Mouse (Mus musculus) urinary bladder, adult 2 months (tissue): Measurements from ENCODE around the gene Umps. TPM values are rescaled to one million over a fixed set of nuclear protein-coding genes. Genes with fewer than 3 reads are reported as not detected.

Experiments
- DNase-seq: peaks from one replicate; pipeline ENCODE4 v3.0.0; 2022; ENCODE audit warnings: low spot score
- polyA plus RNA-seq: library from polyadenylated mRNA; depleted of rRNA; stranded (reverse); fragments of >200 nt; gene quantifications from 2 replicates; pipeline ENCODE4 v1.2.3, GENCODE M21; 2012; rRNA removed

Gene Umps
- polyA plus RNA-seq, result 10.7 and 10.9 TPM in 2 replicates

DNA sequence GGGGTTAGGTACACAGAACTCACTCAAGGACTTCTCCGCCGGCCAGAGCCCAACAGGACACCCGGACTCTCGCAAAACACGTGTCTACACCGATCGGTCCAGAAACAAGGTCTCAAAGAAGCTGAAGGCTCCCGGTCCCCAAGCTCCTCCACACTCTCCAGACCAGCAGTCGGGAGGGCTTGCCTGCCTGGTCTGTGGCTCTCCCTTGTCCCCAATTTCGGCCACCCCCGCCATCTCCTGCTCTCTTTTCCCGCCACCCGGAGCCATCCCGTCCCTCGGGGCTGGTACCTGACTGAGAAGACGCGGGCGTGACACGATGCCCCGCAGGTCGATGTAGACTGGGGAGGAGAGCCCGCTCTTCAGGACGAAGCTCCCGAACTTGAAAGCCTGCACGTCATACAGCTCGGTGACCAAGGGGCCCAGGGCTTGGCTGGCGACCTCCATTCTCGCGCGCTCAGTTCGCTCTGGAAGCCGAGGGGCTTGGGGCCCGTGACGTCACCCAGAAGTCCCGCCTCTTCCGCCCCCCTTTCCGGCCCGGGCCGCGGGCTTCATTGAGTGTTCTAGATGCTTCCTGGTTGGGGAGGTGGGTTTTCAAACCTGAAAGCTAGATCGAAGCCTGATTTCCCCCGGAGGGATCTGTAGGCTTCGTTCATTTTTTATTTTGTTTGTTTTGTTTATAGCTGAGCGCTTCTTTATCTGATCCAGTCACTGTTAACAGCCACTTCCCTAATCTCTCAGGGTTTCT lies at the start of gene Umps:
TSS of gene Umps (minus strand) at position 501 of the 745 bp plus-strand sequence.
- peak; percentile 63 for DNase-seq

DNA sequence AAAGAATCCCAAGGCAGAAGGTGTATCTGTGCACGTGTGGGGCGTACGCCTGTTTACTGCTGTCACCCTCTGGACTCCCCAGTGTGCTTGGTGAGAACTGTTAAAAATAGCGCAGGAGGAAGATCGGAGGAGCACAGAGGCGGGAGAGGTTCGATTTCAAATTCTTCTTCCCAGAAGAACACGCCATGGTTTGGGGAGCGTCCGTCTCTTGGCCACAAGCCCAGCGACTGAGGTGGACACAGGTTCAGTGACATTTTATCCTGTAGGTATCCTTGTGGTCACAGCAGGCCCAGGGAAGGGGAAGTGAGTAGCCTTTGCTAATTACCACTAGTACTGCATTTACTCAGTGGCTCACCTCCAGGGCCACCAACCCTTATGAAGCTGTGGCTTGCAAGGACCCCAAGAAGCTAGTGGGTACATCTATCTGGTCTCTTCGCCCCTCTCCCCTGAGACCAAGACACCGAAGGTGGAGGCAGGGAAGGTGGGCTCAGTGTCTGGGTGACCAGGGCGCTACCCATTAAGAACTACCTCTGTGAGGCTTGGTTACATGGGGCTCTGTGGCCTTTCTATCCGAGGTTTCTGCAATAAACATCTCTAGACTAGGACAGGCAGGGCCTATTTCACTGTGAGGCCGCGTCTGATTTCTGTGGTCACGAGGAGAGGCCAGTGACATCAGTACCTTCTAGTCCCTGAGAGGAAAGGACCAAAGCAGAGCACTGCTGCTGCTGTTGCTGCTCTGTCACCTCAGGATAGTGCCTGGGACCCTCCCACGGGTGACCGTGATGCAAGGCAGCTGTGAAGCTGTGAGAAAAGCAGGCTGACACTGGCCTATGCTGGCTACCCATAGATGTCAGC lies 45.4 kb upstream of the Umps start:
- DNase-seq, result no peak

DNA sequence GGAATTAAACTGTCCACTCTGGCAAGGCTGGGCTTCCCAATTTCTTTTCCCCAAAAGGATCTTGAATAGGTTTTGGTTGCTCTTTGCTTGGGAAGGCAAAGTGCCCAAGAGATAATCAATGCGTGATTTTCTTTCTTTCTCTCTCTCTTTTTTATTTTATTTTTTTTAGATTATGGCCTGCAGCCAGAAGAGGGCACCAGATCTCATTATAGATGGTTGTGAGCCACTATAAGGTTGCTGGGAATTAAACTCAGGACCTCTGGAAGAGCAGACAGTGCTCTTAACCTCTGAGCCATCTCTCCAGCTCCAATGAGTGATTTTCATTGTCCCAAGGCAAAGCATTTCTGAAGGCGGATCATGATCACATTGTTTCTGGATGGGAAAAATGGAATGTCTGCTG lies 42.7 kb upstream of the Umps start:
- no peak for DNase-seq

DNA sequence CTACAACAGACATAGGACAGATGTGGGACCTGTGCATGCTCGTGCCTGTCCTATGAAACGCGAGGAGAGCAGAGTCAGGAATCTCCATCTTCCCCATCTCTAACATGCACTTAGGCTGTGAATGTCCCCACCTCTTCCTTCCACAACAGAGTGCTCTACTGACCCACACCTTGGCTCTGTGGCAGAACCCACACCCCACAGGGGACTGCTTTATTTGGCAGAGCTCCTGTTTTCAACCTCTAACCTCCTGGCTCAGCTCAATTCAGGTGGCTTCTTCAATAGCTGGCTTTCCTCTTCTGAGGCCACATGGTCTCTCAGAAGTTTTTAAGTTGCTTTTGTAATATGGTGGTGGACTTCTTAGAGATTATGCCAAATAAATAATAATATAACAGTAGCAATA lies 39.1 kb upstream of the Umps start:
- no peak for DNase-seq

DNA sequence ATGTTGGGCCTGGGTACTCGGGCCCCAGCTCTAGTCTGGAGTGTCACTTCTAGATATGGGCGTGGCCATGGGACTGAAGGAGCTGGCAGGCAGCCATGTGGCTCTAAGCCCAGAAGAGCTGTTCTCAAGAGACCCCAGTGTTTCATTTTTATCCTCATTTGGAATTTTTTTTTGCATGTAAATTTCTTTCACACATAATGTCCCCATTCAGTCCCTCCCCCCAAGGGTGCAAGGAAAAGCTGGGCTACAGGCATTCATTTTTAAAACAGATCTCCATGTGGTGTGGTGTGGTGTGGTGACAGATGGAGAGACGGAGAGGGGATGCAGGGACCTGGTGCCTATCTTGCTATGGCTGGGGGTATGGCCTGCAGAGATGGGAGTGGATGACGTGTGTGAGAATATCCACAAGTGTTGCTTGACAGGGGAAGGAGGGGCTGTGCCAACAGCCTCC lies 37.3 kb upstream of the Umps start:
- no peak for DNase-seq

DNA sequence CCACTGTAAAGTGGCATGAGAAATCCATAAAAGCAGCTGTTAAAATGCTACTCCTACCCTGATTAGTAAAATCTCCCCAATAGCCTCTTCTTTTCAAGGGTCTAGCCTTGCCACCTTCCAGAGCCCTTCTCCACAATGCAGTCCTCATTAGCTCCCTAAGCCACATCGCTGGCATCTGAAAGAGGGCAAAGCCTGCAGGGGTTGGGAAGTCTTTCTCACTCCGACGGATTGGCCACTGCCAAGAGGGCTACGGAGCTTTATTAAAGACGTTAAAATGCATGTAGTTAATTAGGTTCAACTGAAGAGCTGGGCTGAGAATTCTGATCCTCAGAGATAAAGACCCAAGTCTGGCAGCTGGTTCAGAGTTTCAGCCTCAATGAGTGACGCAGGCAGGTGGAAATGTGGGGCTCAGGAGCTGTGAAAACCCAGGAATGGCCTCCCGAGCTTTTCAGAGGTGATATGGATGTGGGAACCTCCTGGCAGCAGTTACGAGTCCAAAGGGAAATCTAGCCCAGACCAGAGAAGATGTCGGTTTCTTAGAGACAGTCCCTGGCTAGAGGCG lies 36.8 kb upstream of the Umps start:
- no peak for DNase-seq

DNA sequence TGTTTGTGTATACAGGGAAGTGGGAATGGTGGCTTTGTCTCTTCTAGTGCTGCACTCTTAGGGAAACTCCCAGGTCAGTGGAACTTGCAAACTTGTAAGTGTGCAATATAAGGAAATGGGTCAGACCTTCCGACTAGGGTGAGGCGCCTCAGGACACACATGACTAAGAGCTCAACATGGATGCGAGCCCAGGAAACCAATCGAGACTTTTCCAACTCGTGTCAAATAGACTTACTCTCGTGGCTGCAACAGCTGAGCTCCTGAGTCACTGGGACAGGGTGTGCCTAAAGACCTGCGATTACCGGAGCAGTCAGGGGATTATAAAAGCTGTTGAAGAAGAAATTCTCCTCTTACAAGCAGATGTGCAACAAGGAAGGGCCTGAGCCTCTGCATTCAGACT lies 33.9 kb upstream of the Umps start:
- DNase-seq, result no peak

DNA sequence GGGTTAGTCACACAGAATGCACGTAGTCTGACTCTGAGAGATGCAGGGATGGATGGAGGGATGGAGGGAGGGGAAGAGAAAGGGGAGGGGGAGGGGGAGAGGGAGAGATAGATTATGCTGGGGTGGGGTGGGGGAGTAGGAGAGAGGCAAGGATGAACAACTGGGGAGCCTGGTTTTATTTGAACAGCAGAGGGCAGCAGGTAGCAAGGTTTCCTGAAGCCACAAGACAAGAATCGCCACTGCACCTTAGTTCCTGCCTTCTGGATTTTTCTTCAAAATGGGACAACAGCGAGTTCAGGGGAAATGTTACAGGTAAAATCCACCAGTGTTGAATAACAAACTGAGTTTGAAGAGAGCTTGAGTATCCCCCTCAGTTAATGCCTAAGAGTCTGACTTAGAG lies 32.5 kb upstream of the Umps start:
- DNase-seq, result no peak

DNA sequence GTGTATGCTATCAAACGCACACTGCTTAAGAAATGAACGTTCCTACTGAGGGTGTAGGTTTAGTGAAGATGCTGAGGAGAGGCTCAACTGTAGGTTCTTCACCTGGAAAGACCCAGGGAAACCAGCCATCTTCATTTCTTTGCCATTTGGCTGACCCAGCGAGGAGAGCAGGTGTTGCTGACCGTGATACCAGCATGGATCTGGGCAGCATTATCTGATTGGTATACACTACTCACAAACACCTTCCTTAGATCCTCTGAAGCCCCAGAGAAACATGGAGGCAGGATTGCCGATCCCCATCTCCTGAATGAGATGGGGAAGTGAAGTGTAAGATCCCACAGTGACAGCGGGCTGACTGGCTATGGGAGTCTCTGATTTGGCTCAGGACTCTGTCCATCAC lies 31.2 kb upstream of the Umps start:
- no peak for DNase-seq

DNA sequence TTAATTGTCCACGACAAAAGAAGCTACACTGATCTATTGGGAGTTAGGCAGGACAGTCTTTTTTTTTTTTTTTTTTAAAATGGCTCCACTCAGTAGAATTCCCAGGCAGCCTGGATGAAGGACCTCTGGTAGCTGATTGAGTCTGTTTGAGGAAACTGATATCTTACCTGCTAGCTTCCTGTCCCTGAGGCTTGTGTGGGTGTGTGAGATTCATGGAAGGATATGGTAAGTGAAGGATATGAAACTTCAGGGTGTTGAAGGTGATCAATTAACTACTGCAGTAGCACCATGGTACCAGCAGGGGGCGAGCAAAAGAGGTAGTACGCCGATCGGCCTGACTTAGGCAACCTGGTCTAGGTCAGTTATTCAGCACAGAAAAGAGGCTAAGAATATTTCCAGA lies 29.2 kb upstream of the Umps start:
- no peak for DNase-seq

DNA sequence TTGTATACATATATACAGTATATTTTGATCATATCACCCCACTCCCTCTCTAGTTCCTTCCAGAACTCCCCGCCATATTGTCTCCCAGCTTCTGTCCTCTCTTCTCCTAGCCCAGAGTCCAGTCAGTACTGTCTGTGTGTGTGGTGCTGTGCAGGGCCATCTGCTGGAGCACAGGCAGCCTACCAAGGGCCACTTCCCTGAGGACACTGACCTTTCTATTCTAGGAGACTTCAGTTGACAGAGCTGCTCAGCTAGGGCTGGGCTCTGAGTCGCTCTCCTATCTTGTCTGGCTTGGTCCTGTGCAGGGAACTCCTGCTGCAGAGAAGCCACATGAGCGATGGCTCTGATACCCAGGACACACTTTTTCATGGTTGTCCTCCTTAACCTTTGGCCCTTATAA lies 28.7 kb upstream of the Umps start:
- no peak for DNase-seq

DNA sequence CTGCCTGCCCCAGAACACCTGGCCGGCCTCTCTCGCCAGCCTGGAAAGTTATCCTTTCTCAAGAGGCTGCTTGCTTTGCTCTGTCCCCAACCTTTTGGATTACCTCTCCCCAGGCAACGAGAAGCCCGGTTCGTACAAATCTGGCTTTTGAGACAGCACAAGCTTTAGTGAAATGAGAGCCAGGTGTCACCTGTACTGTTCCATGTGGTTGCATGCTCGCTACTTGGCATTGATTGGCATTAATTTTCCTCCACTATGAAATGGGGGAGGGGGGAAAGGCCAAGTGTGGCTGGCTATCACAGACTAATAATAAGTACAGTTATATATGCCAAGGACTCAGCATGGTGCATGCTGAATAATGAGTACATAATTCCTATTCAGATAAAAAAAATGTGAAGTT lies 27.5 kb upstream of the Umps start:
- no peak for DNase-seq

DNA sequence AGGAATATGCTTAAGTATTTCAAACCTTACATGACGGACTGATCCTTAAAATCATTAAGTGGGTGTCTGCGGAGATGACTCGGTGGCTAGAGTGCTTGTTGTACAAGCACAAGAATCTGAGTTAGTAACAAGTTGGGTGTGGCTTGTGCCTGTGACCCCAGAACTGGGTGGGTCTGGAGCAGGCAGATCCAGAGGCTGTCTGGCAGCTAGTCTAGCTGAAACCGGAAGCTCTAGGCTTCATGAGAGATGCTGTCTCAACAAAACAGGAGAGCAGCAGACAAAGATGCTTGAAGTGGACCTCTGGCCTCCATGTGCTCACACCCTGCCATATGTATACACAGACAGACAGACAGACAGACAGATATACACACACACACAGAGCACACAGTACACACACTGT lies 23.9 kb upstream of the Umps start:
- DNase-seq, result no peak

DNA sequence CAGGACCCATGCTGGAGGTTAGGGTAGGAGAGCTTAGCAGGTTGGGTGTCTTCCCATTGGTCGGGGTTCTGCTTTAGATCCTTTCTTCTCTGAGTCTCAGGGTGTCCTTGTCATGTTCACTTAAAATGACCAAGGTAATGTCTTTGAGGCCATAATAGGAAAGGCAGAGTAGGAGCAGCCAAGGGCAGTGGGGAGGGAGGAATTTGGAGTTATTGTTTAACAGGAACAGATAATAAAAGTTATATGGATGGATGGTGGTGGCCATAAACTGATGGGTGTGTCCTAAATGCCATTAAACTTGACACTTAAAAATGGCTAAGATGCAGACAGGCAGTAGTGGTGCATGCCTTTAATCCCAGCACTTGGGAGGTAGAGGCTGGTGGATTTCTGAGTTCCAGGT lies 22.3 kb upstream of the Umps start:
- no peak for DNase-seq

DNA sequence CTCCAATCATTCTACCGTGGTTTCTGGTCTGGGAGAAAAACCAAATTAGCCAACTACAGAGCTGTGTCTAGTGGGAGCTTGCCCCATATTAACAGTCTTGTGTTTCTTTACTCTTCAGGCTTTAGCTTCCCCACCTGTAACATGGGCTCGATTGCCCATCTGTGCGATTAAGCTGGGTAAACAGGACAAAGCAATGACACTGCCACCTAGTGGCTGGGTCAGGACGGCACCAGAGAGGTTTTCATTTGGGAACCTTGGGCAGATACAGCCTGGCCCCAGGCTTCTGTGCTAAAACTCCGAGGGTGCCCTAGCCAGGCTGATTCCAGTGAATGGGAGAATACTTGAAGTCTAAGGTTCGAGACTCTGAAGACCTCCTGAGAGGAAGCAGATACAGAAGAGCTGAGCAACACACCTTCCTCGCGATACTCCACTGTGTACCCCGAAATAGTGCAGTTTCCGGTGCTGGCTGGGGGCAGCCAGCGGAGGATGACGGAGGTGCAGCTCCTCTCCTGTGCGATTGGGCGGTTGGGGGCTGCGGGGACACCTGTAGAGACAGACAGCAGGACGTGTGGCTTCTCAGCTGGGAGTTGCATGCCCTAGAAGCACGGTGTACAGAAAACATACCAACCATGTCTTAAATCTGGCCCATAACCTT lies 21.6 kb upstream of the Umps start:
- no peak for DNase-seq

DNA sequence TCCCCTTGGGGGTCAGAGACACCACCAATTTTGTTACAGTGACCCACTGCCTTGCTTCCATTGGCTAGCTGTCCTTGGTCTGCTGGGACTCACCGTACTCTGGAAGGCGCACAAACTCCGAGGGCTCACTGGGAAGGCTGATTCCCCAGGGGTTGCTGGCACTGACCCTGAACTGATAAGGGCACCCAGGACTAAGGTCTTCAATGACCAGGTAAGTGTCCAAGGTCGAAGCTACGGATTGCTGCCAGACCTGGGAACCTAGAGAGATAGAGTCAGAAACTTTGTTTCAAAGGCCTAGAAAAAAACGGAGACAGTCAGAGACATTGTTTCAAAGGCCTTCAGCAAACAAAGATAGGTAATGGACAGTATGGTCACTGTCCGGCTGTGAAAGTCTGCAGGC lies 20.2 kb upstream of the Umps start:
- DNase-seq, result peak; percentile 13

DNA sequence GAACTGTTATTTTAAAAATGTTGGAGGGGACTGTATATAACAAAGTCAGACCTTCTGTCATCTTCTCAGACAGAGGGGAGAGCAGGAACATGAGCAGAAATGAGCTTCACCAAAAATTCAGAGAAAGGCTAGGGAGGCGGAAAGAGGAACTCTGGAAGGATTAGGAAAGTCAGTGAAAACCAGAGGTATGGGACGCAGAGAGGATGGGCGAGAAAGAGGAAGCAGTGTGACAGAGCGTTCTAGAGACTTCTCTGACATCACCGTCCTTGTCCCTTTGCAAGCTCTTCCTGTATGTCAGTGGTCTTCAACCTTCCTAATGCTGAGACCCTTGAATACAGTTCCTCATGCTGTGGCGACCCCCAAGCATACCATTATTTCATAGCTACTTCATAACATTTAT lies 18.5 kb upstream of the Umps start:
- no peak for DNase-seq

DNA sequence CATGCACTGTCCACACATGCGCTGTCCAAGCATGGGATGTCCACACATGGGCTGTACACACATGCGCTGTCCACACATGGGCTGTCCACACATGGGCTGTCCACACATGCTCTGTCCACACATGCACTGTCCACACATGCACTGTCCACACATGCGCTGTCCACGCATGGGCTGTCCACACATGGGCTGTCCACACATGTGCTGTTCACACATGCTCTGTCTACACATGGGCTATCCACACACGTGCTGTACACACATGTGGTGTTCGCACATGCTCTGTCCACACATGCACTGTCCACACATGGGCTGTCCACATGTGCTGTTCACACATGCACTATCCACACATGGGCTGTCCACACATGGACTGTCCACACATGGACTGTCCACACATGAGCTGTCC lies 16.9 kb upstream of the Umps start:
- DNase-seq, result peak; percentile 3

DNA sequence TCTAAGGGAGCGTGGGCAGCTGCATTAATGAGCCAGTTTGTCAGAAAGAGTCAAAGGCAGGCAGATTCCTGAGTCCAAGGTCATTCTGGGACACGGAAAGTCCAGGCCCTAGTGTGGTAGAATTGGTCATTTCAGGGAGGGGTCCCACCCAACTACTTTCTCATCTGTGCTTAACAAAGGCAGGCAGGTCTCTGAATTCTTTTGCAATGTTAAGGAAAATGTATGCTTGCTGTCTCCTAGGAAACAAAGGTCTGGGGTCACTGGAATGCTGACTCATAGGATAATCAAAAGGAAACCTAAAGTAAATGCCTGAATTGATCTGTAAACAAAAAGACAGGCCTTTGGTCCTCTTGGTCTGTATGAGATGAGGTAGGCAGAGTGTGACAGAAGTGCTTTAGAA lies 13.0 kb upstream of the Umps start:
- DNase-seq, result no peak

DNA sequence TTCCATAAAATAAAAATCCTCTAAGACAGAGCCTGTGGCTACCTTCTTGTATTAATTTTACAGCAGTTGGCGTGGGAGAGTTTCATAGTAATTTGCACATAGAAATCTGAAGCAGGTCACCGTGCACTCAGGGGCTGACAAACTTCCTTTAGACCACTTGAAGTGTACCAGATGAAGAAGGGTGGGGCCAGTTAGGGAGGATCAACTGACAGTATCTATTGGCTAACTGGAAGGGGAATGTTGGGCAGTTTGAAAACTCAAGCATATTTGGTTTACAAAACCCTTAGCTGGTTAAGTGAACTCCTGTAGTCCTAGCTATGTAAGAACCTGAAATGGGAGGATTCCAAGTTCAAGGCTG lies 424 bp upstream of the Umps start:
- DNase-seq, result no peak

DNA sequence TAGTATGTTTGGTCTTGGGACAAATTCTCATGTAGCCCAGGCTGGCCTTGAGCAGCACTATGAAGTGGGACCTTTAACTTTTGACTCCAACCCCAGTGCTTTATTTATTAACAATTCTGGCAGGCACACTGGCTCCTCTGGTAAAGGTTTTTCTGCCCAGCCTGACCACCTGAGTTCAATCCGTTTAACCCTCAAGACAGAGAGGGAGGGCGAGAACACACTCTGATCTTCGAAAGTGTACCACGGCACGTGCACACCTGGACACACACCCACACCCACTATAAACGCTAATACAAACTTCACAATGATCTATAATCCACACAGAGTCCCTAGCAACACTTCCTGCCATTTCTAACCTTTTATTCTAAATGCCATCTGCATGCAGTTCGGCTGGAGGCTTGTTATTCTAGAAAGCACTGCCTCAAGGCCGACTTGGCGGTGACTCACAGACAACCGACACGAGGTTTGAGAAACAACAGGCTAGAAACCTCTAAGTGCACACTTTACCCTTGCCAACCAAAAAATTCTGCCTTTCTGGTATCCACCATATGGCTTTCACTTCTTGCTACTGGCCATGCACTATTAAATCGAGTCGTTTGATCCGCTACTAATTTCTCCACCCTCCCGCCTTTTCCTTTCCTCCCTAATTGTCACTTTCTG lies 830 bp downstream of the Umps start:
- no peak for DNase-seq

DNA sequence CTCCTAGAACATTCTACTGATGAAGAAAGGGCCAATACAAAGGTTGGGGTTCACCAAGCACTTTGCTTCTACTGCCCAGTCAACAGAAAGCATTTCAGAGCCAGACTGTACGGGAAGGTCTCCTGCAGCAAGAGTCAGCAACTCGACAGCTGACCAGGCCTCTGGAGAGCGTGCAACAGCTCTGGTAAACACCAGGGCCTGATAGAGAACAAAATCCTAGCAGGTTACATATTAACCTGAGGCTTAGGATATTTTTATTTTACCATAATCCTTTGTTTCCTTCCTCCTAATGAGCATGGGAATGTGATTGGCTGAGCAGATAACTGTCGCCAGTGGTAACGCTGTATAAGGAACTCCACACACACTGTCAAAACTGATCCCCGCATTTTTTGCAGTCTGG lies 3.3 kb downstream of the Umps start:
- peak; percentile 4 for DNase-seq
